Mouse (Mus musculus): ENCODE results near the gene Gm6993.

Gm6993 gene

DNA sequence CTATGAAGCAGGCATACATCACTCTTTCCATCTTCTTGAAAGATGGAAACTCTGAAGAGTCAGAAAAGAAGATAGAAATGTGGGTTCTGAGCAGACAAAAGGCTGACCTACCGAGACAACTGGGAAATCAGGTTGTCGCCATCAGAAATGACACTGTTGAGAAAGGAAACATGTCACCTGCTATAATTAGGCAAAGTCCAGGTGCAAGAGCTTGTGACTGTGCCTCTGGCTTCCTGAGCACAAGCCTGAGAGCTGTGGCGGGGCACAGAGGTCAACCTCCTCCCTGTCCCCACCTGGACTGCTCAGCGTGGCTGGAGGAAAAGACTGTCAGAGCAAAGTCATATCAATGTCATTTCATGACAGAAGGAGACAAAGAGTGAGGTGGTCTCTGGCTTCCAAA, 772 bp upstream of the Gm6993 start:
- DNase-seq (ENCODE audit: low spot score in 2 of 2): no peak

DNA sequence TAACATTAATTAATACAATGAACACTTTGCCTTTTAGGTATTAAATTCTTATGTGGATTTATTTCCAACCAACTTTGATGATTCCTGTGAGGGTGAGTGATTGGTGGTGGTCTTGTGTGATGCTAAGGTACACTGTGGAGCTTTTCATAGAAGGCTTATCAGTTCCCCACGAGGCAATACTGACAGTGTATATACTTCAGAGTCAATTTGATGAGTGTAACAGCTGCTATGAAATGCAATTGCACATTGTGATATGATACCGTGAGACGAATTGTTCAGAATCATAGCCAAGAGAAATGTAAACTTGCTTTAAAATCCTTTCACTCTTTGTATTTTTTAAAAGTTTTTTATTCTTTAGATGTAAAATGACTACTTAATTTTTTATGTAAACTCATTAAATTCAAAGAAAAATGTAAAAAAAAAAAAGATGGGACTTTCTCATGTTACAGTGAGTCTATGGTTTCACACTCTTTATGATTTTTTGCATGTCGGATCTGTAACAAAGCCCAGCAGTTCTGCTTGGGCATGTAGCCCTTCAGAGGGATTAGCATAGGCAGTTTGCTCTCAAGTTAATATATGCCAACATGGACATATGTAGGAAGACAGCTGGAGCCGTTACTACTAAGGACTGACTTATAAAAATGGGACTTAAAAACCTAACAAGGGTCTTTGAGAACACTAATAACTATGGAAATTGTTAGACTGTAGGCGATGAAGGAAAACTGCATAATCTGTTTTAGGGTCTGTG, 1.2 kb downstream of the Gm6993 start:
- DNase-seq (ENCODE audit: low spot score in 2 of 2): no peak

DNA sequence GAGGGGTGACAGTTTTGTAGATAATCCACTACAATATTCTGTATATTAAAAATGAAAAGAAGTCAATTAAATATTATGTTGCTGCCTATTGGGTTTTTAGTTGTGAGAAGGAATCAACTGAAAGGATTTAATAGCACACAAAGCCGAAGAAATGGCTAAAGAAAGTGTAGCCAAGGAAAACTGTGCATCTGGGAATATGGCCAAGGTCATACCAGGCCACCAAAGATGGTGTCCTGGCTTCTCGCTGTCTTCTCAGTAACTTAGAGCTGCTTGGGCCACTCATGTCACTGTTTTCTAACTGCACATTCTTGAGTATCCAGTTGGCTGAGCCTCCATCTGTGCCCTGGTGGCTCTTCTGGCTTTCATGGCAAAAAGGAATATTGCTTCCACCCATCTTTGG, 3.4 kb downstream of the Gm6993 start:
- DNase-seq (ENCODE audit: low spot score in 2 of 2): no peak

DNA sequence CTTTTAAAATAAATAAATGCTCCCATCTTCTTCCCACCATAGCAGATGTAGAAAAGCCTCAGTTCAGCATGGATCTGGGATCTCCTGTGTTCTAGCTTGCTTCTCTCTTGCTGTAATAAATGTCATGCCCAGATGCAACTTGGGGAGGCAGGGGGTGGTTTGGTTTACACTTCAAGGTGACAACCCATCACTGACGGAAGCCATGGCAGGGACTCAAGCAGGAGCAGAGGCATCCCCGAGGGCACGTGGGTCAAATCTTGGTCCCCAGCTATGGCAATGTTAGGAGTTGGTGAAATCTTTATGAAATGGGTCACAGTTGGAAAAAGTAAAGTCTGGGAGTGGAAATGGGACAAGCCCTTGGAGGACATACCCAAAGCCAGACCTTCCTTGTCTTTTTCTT, 4.1 kb downstream of the Gm6993 start:
- DNase-seq (ENCODE audit: low spot score in 2 of 2): no peak

DNA sequence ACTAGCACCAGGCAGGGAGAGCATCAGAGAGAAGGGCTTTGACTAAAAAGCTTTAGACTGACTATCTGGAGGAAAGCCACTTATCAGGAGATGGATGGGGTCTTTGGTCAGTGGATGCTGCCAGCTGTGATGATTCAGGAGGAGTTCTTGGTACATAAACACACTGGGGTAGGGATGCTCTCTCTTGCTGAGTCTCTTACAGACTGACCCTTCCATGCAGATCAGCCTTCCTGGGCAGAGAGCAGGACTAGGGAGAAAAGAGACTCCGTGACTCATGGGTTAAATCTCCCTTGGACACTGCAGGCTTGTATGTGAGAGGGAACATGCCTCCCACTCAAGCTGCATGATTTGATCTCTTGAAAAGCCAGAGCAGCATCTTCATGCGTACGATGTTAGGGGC, 5.6 kb downstream of the Gm6993 start:
- no peak for DNase-seq (ENCODE audit: low spot score in 2 of 2)

DNA sequence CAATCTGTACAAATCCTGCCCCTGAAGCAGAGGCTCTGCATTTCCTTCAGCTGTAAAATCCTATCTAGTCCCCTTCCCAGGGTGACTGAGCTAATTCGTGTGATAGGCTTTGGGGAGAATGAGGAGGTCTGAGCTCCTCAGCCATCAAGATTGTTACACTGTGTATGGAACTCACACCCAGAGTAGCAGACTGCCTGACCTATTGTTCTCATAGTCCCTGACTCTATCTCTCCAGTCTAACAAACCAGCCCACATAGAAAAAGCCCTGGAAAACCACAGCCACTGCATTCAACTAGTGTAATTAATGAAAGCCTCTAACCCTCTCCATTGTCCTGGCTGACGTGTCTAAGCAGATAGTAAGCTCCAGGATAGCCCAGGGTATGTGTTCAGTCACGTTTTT, 6.0 kb downstream of the Gm6993 start:
- DNase-seq (ENCODE audit: low spot score in 2 of 2): no peak

DNA sequence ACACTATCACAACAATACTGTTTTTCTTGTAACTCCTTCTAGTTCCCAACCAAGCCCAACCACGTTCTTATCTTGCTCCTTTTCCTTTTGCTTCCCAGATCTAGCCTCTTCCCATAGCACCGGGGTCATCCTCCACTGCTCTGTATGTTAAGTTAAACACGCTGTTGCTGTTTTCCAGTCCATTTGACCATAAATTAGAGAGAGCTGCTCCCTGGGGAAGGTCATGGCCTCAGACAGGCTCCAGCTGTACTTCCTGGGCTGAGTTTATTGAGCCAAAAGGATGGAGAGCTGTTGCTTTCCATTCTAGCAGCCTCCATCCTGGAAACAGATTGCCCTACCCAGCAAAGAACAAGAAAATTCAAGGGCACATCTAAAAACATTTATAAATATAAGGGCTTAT, 7.6 kb downstream of the Gm6993 start:
- DNase-seq (ENCODE audit: low spot score in 2 of 2): no peak

DNA sequence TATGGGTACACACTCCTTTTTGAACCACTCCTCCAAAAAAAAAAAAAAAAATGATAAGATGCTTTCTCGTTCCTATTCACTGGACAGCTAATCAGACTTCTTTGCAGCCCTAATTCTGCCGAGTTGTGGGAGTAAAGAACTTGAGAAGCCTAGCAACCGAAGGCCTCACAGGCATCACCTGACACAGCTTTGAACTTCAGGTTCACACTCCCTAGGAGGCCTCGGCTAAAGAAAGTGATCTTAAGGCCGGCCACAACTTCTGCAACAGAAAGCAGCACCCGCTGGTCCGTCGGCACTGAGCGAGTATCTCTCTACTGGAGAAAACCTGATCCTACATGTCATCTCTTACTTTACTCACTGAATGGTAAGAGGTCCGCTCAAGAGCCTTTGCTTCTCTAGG, 8.1 kb downstream of the Gm6993 start:
- no peak for DNase-seq (ENCODE audit: low spot score in 2 of 2)

DNA sequence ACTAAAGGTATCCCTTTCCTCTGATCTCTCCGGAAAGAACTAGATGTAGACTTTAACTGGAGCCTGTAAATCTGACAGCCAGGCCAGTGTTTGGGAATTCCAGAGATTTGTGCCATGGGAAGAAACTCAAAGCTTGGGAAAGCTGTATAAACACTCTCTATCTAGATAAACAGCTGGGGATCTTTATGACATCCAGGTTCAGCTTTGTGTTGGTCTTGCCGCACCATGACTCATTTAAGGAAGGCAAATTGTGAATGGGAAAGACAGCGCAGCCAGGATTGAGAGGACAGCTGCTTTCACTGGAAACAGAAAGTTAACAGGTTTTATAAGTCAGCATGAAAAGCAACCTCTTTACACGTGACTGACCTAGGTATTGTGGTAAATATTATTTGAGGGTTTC, 11.7 kb downstream of the Gm6993 start:
- DNase-seq (ENCODE audit: low spot score in 2 of 2): no peak

DNA sequence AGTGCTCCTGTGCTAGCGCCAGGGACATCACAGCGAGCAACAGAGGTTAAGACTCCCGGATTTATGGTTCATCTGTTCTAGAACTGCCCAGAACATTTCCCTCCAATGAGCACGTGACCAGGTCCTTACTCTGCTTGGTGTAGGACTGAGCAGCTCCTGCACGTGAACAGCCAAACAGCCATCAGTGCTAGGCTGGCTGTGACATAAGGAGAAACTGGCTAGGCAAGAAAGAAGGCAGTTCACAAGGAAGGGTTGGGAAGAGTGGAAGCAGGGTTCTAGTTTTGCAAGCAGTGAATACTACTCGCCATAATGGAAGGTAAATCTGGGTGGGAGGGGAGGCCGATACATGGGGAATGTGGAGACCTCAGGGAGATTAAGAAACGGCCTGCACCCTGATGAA, 14.4 kb downstream of the Gm6993 start:
- DNase-seq (ENCODE audit: low spot score in 2 of 2): no peak

DNA sequence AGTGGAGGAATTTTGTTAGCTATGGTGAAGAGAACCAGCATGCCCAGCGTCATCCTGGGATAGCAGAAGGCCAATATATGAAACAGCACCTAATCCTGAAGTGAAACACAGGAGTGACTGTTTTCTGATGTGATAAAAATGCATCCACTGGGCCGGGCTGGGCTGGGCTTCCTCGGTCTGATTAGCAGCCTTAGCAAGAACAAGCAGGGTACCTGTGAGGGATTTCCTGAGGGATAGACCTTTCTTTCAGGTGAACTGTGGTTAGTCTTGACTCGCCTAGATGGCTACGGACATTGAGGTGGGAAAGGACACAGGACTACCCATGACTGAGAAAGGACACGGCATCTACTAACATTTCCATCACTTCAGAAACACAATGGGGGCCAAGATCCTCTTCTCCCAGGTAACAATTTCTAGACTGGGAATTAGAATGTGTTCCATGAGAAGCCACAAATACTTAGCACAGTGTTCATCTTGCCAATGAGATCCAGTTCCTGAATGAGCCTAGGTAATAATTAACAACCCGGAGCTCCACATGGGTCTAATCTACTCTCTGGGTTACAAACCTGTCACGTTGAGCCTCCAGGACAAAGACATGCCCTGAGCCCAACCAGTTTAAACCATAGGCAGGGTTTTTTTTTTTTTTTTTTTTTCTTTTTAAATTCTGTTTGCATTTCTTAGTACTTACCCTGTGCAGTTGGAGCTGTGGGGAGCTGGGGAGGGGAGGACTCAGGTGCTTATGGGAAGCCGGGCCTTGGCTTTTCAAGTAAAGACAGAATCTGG, 15.7 kb downstream of the Gm6993 start:
- DNase-seq (ENCODE audit: low spot score in 2 of 2): no peak

DNA sequence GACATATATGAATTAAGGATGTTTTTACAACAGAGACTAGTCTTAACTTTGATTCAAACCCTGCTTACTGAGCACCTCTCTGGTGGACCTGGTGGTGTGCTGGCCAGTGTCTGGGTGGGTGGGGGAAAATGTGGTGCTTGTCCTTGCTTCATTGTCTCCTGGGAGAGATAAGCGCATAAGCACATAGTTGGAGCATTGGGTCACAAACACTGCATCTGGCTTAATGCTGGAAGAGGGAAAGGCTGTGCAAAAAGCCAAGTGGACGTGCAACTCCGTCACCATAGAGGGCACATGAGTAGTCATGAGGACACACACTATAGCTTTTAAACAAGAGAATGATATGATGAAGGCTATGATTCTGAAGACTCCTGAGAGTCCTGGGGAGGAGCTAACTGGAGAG, 21.3 kb downstream of the Gm6993 start:
- no peak for DNase-seq (ENCODE audit: low spot score in 2 of 2)

DNA sequence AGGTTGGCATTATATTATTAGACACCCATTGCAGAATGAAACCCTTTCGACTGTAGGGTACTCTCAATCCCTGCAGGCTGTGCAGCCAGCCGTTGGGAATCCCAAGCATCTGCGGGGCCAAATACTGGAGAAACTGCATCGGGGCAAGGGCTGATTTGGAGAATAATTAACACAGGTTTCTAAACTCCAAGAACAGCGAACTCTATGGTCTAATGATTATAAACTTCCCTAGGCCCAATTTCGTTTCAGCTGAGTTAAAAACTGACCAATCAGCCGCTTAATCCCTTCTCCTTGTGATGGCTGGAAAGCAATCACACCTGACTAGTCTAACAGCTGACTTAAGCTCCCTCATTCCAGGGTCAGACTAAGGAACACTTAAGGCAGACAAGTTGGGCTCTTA, 23.4 kb downstream of the Gm6993 start:
- DNase-seq (ENCODE audit: low spot score in 2 of 2): no peak

DNA sequence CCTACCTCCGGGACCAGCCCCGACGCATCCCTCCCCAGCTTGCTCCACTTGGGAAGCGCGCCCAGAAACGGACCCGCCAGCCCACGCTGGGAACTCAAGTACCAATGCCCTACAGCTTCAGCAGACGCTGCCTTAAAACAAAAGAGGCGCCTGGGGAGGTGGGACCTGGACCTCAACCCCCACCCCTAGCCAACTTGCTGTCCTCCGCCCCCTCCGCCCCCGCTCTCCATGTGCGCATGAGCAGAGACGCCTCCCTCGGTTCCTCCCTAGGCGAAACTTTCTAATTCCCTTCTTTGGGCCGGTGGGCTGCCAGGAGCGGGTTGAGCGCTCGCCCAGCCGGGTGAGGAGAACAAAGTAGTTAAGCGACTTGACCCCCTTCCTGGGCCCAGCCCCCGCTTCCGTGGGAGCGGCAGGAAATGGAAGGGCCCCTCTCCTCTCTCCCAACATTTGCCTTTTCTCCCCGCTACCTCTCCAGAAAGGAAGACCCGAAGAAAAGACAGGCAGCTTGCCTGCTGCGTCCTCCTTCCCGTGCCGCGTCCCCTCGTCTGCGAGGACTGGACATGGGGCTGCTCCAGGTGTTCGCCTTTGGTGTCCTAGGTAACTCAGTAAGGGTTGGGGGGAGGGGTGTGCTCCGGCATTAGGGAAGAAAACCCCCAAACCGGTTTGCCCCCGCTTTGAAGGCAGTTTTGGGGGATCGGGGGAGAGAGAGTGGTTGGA, 24.6 kb downstream of the Gm6993 start, which contains the start of gene Lamb1:
TSS of gene Lamb1 (plus strand) at position 230 of the 717 bp plus-strand sequence.
- DNase-seq (ENCODE audit: low spot score in 2 of 2): peak; percentile 84

DNA sequence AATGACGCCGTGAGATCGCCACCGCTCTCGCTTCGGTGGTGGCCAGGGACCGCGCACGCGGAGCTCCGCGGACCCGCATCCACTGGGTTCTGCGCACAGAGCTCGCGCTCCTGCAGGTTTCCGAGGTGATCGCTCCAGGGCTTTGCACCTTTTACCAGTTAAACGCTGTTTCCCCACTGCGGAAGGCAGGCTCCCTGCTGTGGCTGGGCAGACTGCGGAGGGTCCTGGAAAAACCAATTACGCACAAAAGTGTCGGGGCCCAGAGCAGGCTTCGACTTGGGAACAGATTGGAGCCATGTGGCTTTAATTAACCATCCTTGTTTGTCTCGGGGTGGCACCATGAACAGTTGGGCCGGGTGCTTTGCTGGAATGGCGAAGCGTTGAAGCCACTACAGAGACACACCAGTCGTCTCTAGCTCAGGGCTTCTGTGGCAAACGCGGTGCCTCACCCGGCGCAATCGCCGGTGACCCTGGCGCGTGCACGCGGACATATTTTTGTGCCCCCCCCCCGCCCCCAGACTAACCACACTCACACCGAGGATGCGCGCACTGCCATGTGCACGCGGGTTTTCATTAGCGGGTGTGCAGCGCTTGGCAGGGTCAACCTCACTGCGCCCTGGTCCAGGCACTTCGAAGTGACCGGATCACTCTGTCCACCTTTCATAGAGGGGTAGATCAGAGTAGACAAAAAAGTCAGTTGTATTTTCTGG, 25.3 kb downstream of the Gm6993 start:
- no peak for DNase-seq (ENCODE audit: low spot score in 2 of 2)

DNA sequence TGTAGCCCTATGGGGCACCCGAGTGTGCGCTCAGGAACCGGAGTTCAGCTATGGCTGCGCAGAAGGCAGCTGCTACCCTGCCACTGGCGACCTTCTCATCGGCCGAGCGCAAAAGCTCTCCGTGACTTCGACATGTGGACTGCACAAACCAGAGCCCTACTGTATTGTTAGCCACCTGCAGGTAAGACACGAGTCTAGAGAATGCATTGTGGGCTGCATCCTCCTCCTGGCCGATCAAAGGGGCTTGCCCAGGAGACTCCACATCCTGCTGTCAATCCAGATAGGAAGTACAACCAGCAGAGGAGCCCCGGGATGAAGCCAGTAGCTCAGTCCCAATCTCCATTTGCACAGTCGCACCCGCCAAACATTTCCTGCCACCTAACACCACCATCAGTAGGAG, 26.1 kb downstream of the Gm6993 start:
- DNase-seq (ENCODE audit: low spot score in 2 of 2): no peak

DNA sequence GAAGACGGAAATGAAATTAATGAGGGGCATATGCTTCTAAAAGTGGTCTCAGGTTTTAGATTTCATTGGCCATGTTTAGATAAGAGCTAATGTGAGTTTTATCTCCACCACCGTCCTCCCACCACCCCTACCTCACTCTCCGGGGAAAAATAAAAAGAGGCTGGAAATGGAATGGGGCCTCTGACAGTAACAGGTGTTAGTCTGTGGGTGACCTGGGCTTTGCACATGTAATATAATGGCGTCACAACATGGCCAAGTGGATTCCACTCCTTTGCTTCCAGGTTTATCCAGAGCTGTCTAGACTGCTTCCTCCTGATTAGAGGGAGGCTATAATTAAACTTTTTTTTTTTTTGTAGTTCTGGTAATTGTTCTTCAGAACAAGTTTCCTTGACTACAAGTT, 26.8 kb downstream of the Gm6993 start:
- no peak for DNase-seq (ENCODE audit: low spot score in 2 of 2)

DNA sequence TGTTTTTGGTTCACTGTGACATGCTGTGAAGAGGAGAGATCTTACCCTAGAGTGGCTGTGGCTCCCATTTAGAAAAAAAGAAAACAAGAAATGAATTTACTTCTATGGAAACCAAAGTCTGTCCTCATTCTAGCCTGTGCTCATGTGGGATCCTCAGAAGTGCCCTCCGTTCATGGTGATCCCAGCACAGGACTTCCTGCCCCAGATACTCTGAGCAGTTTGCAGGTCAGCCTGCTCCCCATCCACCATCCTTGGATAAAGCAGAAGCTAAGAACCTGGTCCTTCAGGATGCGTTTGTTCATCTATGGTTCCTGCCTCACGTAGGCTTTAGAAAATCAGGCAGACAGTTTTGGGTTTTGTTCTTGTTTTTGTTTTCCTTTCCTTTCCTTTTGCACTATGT, 27.7 kb downstream of the Gm6993 start:
- no peak for DNase-seq (ENCODE audit: low spot score in 2 of 2)

DNA sequence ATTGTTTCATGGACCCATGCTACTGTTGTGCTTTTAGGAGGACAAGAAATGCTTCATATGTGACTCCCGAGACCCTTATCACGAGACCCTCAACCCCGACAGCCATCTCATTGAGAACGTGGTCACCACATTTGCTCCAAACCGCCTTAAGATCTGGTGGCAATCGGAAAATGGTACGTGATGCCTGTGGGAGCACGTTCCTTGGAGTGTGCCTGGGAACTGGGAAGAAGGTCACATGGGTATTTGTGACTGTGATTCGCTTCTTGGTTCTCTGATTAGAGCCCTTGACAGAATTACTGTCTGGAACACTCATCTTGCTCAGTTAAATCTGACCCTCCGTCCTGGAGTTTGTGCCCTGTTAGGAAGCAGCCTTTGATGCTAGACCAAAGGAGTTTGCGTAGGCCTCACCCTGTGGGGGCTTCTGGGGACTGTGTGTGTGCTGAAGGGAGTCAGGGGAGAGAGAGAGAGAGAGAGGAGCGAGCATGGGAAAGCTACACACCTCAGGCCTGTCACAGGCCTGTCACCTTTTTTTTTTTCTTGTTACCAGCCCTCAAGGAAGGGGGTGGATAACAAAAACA, 28.5 kb downstream of the Gm6993 start:
- no peak for DNase-seq (ENCODE audit: low spot score in 2 of 2)

DNA sequence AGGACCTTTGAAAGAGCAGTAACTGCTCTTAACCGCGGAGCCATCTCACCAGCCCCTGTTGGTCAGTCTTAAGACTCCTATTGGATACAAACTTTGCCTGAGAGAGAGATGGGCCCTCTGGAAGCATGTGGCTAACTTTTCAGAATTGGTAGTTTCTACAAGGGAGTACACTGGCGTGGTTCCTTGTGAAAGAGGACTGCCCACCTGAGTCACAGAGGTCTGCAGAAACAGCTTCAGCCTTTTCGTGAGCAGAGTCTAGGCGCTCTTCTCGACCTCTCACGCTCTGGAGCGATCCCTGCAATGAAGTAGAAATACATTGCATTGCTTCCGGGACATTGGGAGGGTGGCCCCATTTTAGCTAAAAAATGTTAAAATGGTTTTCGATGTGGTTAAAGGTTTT, 29.8 kb downstream of the Gm6993 start:
- DNase-seq (ENCODE audit: low spot score in 2 of 2): no peak

DNA sequence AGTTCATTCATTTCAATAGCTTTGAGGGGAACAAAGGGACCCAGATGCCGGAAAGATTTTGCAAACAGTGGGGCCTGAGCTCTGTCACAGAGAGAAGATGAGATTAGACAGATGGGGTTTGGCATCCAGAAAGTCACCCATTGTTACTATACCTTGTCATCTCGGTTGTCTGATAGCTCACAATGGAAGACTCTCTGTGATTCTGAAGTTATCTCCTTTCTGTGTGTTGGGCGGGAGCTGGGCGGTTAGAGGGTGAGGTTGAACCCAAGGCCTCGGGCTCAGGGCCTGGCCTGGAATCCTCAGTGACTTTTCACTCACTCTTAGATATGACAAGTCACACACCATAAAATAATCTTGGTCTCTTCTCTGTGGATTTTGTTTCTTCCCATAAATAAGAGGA, 30.2 kb downstream of the Gm6993 start:
- DNase-seq (ENCODE audit: low spot score in 2 of 2): no peak

Data from urinary bladder, postnatal 4 days (tissue).